Mouse (Mus musculus) liver, embryonic 14.5 days (tissue): ENCODE results near the gene Gm43951. TPM values are rescaled to one million over a fixed set of nuclear protein-coding genes. Genes with fewer than 3 reads are reported as not detected.

Experiments used
- ATAC-seq: fragments of 200-750 bp; cut with Nextera tagmentation; 2 replicates; pipeline ENCODE4 v1.8.0; 2017; ENCODE audit warnings: moderate number of reproducible peaks, mild to moderate bottlenecking, moderate library complexity; ENCODE audit not compliant: insufficient read depth
- DNase-seq, 3 experiments: peaks; one replicate each; pipeline ENCODE4 v3.0.0-alpha.2; 2012 to 2013; ENCODE audit warnings: low read depth in 3 of 3, low spot score in 3 of 3
- H3K27ac ChIP-seq: fragments of 300-500 bp; sonication (generic); 2 replicates; pipeline ENCODE4 v1.5.1; 2014; ENCODE audit warnings: moderate library complexity, mild to moderate bottlenecking, control low read depth, inconsistent platforms
- H3K27me3 ChIP-seq: fragments of 300-500 bp; sonication (generic); 2 replicates; pipeline ENCODE4 v1.6.1; 2014; ENCODE audit warnings: mild to moderate bottlenecking, low read length, moderate library complexity; ENCODE audit not compliant: control insufficient read depth, insufficient read depth
- H3K36me3 ChIP-seq: fragments of 300-500 bp; sonication (generic); replicated peaks from 2 replicates; pipeline ENCODE4 v1.6.1; 2014; ENCODE audit warnings: low read depth; ENCODE audit not compliant: control insufficient read depth, insufficient read depth
- H3K4me1 ChIP-seq, 2 experiments: fragments of 200-500 bp in 1 of 2; fragments of 300-500 bp in 1 of 2; sonication (generic) in 1 of 2; replicated peaks; 2 replicates each; pipeline ENCODE4 v1.6.1; 2012 to 2014; ENCODE audit warnings: antibody characterized with exemption in 1 of 2, inconsistent platforms in 1 of 2, low read length in 1 of 2; ENCODE audit not compliant: control insufficient read depth in 2 of 2, insufficient read depth in 2 of 2
- H3K4me2 ChIP-seq: fragments of 300-500 bp; sonication (generic); 2 replicates; pipeline ENCODE4 v1.6.1; 2014; ENCODE audit warnings: low read depth, mild to moderate bottlenecking, control low read depth, moderate library complexity
- H3K4me3 ChIP-seq, 2 experiments: fragments of 200-500 bp in 1 of 2; fragments of 300-500 bp in 1 of 2; sonication (generic) in 1 of 2; 2 replicates each; pipeline ENCODE4 v1.5.1; 2012 to 2014; ENCODE audit warnings: low read depth in 2 of 2, low read length in 2 of 2, mild to moderate bottlenecking in 2 of 2, control low read depth in 1 of 2, inconsistent platforms in 1 of 2, moderate library complexity in 1 of 2; ENCODE audit not compliant: insufficient read depth in 1 of 2
- H3K9ac ChIP-seq: fragments of 300-500 bp; sonication (generic); replicated peaks from 2 replicates; pipeline ENCODE4 v1.6.1; 2014; ENCODE audit warnings: mild to moderate bottlenecking, control low read depth, moderate library complexity
- H3K9me3 ChIP-seq: fragments of 300-500 bp; sonication (generic); 2 replicates; pipeline ENCODE4 v1.6.1; 2016; ENCODE audit warnings: low read length, mixed read lengths; ENCODE audit not compliant: control insufficient read depth
- CTCF ChIP-seq: IDR thresholded peaks from 2 replicates; pipeline ENCODE4 v1.5.1; 2016; ENCODE audit warnings: antibody characterized with exemption, low read depth, control low read depth
- EP300 ChIP-seq: IDR thresholded peaks from 2 replicates; pipeline ENCODE4 v1.6.1; 2016; ENCODE audit warnings: antibody characterized with exemption, low read depth
- WGBS: fragments of 180-500 bp; shearing (Covaris S2); extraction: QIAGEN DNeasy Blood & Tissue Kit; methylation state at CpG from one replicate; pipeline ENCODE4 v1.1.7; 2014; ENCODE audit not compliant: insufficient replicate concordance; 5-methylcytosine and 5-hydroxymethylcytosine counted together
- polyA plus RNA-seq, 2 experiments: library from polyadenylated mRNA; depleted of rRNA in 1 of 2; stranded (reverse) in 1 of 2; unstranded in 1 of 2; fragments of >200 nt; fragmentation: Nextera tagmentation in 1 of 2; extraction: Ambion mirVana in 1 of 2; gene quantifications; 2 replicates each; pipeline versions ENCODE4 v1.2.1 to v1.2.3; 2012 to 2014

The Gm43951 gene
- polyA plus RNA-seq, 2 experiments, result 0.09 TPM; not detected in 1

- Histone ChIP-seq H3K9me3 (no peaks in the 10 kb centered on the region), H3K27me3 (no peaks in the 10 kb centered on the region), H3K9ac (no peak overlapping the region), H3K27ac (no peak overlapping the region), H3K4me1 (no peaks in the 10 kb centered on the region), H3K36me3 (no peaks in the 10 kb centered on the region), H3K4me3 (no peak overlapping the region), H3K4me2 (no peak overlapping the region)
- WGBS, result 47% methylated on average over 4 of the region's 4 CpGs
- TF ChIP-seq CTCF (no peak), EP300 (no peak)
- no peak for ATAC-seq
- DNase-seq, result no peak
Measured at GRCm38 (mm10) chr11:72240062-72240860, 33.6 kb upstream of the Gm43951 start.

GRCm38 (mm10) chr11:72234013-72234412 is 27.4 kb upstream of the Gm43951 start:
- TF ChIP-seq EP300, result no peak
- TF ChIP-seq CTCF, result no peak
- H3K9ac ChIP-seq, result no peak overlapping the region
- WGBS, result 57% methylated on average over 5 of the region's 5 CpGs
- no peak overlapping the region for H3K4me3 ChIP-seq
- DNase-seq, result no peak
- no peak for ATAC-seq
- no peak overlapping the region for H3K27ac ChIP-seq
- no peaks in the 10 kb centered on the region for H3K4me1 ChIP-seq
- no peak overlapping the region for H3K4me2 ChIP-seq
- no peaks in the 10 kb centered on the region for H3K27me3 ChIP-seq
- H3K9me3 ChIP-seq, result no peaks in the 10 kb centered on the region
- H3K36me3 ChIP-seq, result no peaks in the 10 kb centered on the region

GRCm38 (mm10) chr11:72232991-72233390 is 26.4 kb upstream of the Gm43951 start:
- ATAC-seq, result no peak
- Histone ChIP-seq H3K9me3 (no peaks in the 10 kb centered on the region), H3K27ac (no peak overlapping the region), H3K4me2 (no peak overlapping the region), H3K9ac (no peak overlapping the region), H3K27me3 (no peaks in the 10 kb centered on the region), H3K4me3 (no peak overlapping the region), H3K4me1 (no peaks in the 10 kb centered on the region), H3K36me3 (no peaks in the 10 kb centered on the region)
- DNase-seq, result no peak
- 21% methylated on average over 1 of the region's 1 CpGs for WGBS
- no peak for TF ChIP-seq EP300
- TF ChIP-seq CTCF, result no peak

- Histone ChIP-seq H3K4me2 (no peak overlapping the region), H3K36me3 (no peaks in the 10 kb centered on the region), H3K4me1 (no peaks in the 10 kb centered on the region), H3K9me3 (no peaks in the 10 kb centered on the region), H3K27me3 (no peaks in the 10 kb centered on the region), H3K27ac (no peak overlapping the region), H3K4me3 (no peak overlapping the region), H3K9ac (no peak overlapping the region)
- DNase-seq (no peak), ATAC-seq (no peak)
- no peak for TF ChIP-seq EP300
- TF ChIP-seq CTCF, result no peak
- WGBS, result 62% methylated on average over 7 of the region's 7 CpGs
Measured at GRCm38 (mm10) chr11:72232068-72232467, 25.4 kb upstream of the Gm43951 start.

GRCm38 (mm10) chr11:72228513-72228912 is 21.9 kb upstream of the Gm43951 start:
- WGBS, result 73% methylated on average over 4 of the region's 4 CpGs

More at GRCm38 (mm10) chr11:72228513-72228912, 21.9 kb upstream of the Gm43951 start:
- H3K9me3 ChIP-seq, result no peaks in the 10 kb centered on the region
- no peak overlapping the region for H3K4me3 ChIP-seq
- no peak overlapping the region for H3K9ac ChIP-seq
- no peaks in the 10 kb centered on the region for H3K4me1 ChIP-seq
- H3K36me3 ChIP-seq, result no peaks in the 10 kb centered on the region
- no peak overlapping the region for H3K27ac ChIP-seq
- no peak for DNase-seq
- no peaks in the 10 kb centered on the region for H3K27me3 ChIP-seq
- H3K4me2 ChIP-seq, result no peak overlapping the region
- no peak for ATAC-seq
- no peak for TF ChIP-seq CTCF
- TF ChIP-seq EP300, result no peak
